Mouse (Mus musculus) cerebral cortex, adult 2 months (tissue): ENCODE data around the gene Eef1a1.

ENCODE experiments used
- WGBS: fragments of 180-500 bp; shearing (Covaris S2); methylation state at CpG from one replicate; pipeline ENCODE4 v1.1.7; 2018; 5-methylcytosine and 5-hydroxymethylcytosine counted together

Gene Eef1a1

GRCm38 (mm10) chr9:78477021-78477551 lies 11.9 kb downstream of the Eef1a1 start:
- WGBS = 9% methylated on average over 5 of the region's 5 CpGs

- WGBS = 22% methylated on average over 1 of the region's 1 CpGs
These were observed 12.4 kb downstream of the Eef1a1 start for GRCm38 (mm10) chr9:78476531-78477020.

- 72% methylated on average over 4 of the region's 4 CpGs for WGBS
These were observed 13.1 kb downstream of the Eef1a1 start for GRCm38 (mm10) chr9:78475873-78476272.

GRCm38 (mm10) chr9:78475383-78475780 lies 13.6 kb downstream of the Eef1a1 start:
- WGBS = 80% methylated on average over 2 of the region's 2 CpGs

- WGBS = 70% methylated on average over 5 of the region's 5 CpGs
These were observed 14.1 kb downstream of the Eef1a1 start for GRCm38 (mm10) chr9:78474771-78475382.

GRCm38 (mm10) chr9:78474270-78474669 lies 14.7 kb downstream of the Eef1a1 start:
- 67% methylated on average over 2 of the region's 2 CpGs for WGBS

GRCm38 (mm10) chr9:78473588-78473987 lies 15.4 kb downstream of the Eef1a1 start:
- 69% methylated on average over 8 of the region's 8 CpGs for WGBS

- 92% methylated on average over 3 of the region's 3 CpGs for WGBS
These were observed 23.2 kb downstream of the Eef1a1 start for GRCm38 (mm10) chr9:78465725-78466124.

- WGBS = 78% methylated on average over 4 of the region's 4 CpGs
These were observed 25.6 kb downstream of the Eef1a1 start for GRCm38 (mm10) chr9:78463337-78463736.

- 94% methylated on average over 8 of the region's 8 CpGs for WGBS
These were observed 31.9 kb downstream of the Eef1a1 start for GRCm38 (mm10) chr9:78457026-78457425.

GRCm38 (mm10) chr9:78451382-78451781 lies 37.6 kb downstream of the Eef1a1 start:
- WGBS = 75% methylated on average over 4 of the region's 4 CpGs

GRCm38 (mm10) chr9:78450404-78450803 lies 38.5 kb downstream of the Eef1a1 start:
- 66% methylated on average over 5 of the region's 5 CpGs for WGBS

GRCm38 (mm10) chr9:78447973-78448873 lies 40.7 kb downstream of the Eef1a1 start, which contains the start of the genes Mto1 and Gm17324:
Gene Mto1, plus strand, starts transcription at chr9:78448208.
Gene Gm17324, minus strand, starts transcription at chr9:78448786.
- WGBS = under 1% methylated on average over 96 of the region's 96 CpGs

GRCm38 (mm10) chr9:78447606-78447972 lies 41.4 kb downstream of the Eef1a1 start:
- WGBS = 17% methylated on average over 9 of the region's 9 CpGs

GRCm38 (mm10) chr9:78442579-78443392 lies 46.2 kb downstream of the Eef1a1 start, which contains the start of gene Cgas:
Gene Cgas, minus strand, starts transcription at chr9:78443237.
- WGBS = 2% methylated on average over 81 of the region's 81 CpGs

- WGBS = 7% methylated on average over 9 of the region's 9 CpGs
These were observed 46.7 kb downstream of the Eef1a1 start for GRCm38 (mm10) chr9:78442237-78442578.

- 80% methylated on average over 5 of the region's 5 CpGs for WGBS
These were observed 49.5 kb downstream of the Eef1a1 start for GRCm38 (mm10) chr9:78439426-78439825.

- 94% methylated on average over 5 of the region's 5 CpGs for WGBS
These were observed 56.5 kb downstream of the Eef1a1 start for GRCm38 (mm10) chr9:78432471-78432870.

GRCm38 (mm10) chr9:78430486-78430885 lies 58.5 kb downstream of the Eef1a1 start:
- WGBS = 85% methylated on average over 6 of the region's 6 CpGs

GRCm38 (mm10) chr9:78429551-78429950 lies 59.4 kb downstream of the Eef1a1 start:
- 74% methylated on average over 2 of the region's 2 CpGs for WGBS

- WGBS = 81% methylated on average over 4 of the region's 4 CpGs
These were observed 60.0 kb downstream of the Eef1a1 start for GRCm38 (mm10) chr9:78428870-78429432.
